Mouse (Mus musculus): ENCODE data around the gene Gm20547. TPM values are rescaled to one million over a fixed set of nuclear protein-coding genes. Genes with fewer than 3 reads are reported as not detected.
A peak's percentile ranks its signal among the peaks of the same experiment; 100 is the strongest.

Gene Gm20547
- polyA plus RNA-seq, 1 experiment = not detected

DNA sequence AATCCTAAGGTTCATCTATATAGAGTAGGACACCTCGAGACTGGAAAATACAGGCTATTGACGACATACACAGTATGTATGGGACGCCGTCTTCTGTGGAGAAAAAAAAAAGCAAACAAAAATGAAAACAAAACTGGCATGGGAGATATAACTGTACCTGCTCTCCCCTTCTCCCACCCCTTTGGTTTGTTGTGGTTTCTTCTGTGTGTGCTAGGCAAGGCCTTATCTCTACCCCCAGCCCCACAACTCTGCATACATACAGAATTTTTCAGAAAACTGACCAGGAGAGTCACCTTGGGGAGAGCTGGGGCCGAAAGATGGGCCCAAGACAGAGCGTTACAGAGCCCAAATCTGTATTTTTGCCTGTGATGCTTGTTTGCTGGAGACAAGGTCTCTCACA, 2.9 kb upstream of the Gm20547 start:
- H3K4me1 ChIP-seq (ENCODE audit: control insufficient read depth, insufficient read depth, low read length) = peaks cover 13% of the 10 kb centered on the region
- TF ChIP-seq CTCF (IDR thresholded peaks at IDR 0.05; ENCODE audit: control insufficient read depth, insufficient read depth, insufficient replicate concordance, low read depth, low read length) (no peak), POLR2A (IDR thresholded peaks at IDR 0.05; ENCODE audit: control insufficient read depth, low read depth, low read length) (no peak)
- no peaks in the 10 kb centered on the region for H3K36me3 ChIP-seq (ENCODE audit: control insufficient read depth, insufficient read depth, low read length)
- no peak overlapping the region for H3K4me3 ChIP-seq (ENCODE audit: control insufficient read depth, low read depth, low read length)
- H3K27me3 ChIP-seq (ENCODE audit: control insufficient read depth, insufficient read depth, low read length) = no peaks in the 10 kb centered on the region
- H3K27ac ChIP-seq (ENCODE audit: control insufficient read depth, insufficient read depth, low read depth, low read length) = no peak overlapping the region

DNA sequence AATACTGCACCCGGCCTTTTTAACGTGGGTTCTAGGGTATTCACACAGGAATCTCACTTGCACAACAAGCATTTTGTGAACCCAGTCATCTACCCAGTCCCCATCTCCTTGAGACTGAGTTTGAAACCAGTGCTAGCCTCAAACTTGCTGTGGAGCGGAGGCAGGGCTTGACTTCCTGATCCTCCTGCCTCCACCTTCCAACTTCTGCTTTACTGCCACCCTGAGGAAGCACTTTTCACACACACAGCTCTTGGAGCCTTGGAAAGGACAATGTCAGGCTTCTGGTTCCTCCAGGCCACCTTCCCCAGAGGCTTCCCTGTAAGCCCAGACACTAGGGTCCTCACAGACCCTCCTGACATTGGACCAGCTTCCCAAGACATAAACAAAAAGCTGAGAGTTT, 1.5 kb upstream of the Gm20547 start:
- H3K27ac ChIP-seq (ENCODE audit: control insufficient read depth, insufficient read depth, low read depth, low read length) = no peak overlapping the region
- peak; percentile 19; the same call in 1 of the 2 replicates for TF ChIP-seq CTCF (IDR thresholded peaks at IDR 0.05; ENCODE audit: control insufficient read depth, insufficient read depth, insufficient replicate concordance, low read depth, low read length)
- no peak for TF ChIP-seq POLR2A (IDR thresholded peaks at IDR 0.05; ENCODE audit: control insufficient read depth, low read depth, low read length)
- H3K36me3 ChIP-seq (ENCODE audit: control insufficient read depth, insufficient read depth, low read length) = no peaks in the 10 kb centered on the region
- no peaks in the 10 kb centered on the region for H3K27me3 ChIP-seq (ENCODE audit: control insufficient read depth, insufficient read depth, low read length)
- H3K4me1 ChIP-seq (ENCODE audit: control insufficient read depth, insufficient read depth, low read length) = peaks cover 14% of the 10 kb centered on the region
- no peak overlapping the region for H3K4me3 ChIP-seq (ENCODE audit: control insufficient read depth, low read depth, low read length)

DNA sequence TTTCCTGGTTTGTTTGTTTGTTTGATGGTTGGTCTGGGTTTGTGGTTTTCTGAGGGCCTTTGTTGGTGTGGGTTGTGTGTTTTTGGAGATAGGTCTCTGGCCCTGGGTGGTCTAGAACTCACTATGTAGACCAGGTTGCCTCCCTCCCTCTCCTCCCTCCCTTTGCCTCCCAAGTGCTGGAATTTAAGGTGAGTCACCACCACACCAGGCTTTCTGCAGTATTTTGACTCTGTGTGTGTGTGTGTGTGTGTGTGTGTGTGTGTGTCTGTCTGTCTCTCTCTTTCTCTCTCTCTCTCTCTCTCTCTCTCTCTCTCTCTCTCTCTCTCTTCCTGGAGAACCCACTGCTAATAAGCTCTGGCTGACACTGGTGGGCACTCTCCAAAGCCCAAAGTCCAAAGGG, 676 bp downstream of the Gm20547 start:
- Histone ChIP-seq H3K27me3 (ENCODE audit: control insufficient read depth, insufficient read depth, low read length) (no peaks in the 10 kb centered on the region), H3K4me3 (ENCODE audit: control insufficient read depth, low read depth, low read length) (no peak overlapping the region), H3K4me1 (ENCODE audit: control insufficient read depth, insufficient read depth, low read length) (peaks cover 14% of the 10 kb centered on the region), H3K36me3 (ENCODE audit: control insufficient read depth, insufficient read depth, low read length) (no peaks in the 10 kb centered on the region), H3K27ac (ENCODE audit: control insufficient read depth, insufficient read depth, low read depth, low read length) (no peak overlapping the region)
- TF ChIP-seq CTCF (IDR thresholded peaks at IDR 0.05; ENCODE audit: control insufficient read depth, insufficient read depth, insufficient replicate concordance, low read depth, low read length) = no peak
- TF ChIP-seq POLR2A (IDR thresholded peaks at IDR 0.05; ENCODE audit: control insufficient read depth, low read depth, low read length) = no peak

DNA sequence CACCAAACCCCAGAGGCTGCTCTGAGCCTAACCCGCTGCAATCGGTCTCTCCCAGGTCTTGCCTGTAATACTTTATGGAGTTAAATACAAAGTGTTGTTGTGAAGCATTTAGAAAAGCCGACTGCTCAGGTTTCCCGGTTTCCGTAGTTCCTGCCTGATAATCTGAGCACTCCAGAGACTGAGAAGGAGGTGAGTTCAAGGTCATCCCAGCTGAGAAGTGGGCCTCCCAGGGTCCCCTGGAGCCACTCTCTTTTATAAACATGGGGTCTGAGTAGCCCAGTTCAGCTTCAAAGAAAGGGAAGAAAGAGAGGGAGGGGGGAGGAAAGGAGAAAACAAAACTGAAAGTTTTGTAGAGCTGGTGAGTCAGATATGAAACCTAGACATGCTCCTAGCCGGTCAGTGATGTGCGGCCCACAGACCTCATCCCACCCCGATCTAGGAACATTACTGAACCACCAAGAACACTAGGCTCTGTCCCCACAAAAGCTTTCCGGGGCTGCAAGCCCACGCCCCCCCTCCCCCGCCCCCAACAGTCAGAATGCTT, 2.4 kb downstream of the Gm20547 start, which contains the start of gene Zbtb12:
TSS of gene Zbtb12 (plus strand) at position 148 of the 544 bp plus-strand sequence.
- H3K4me3 ChIP-seq (ENCODE audit: control insufficient read depth, low read depth, low read length) = peak within 1 kb of the TSS; percentile 72
- H3K27ac ChIP-seq (ENCODE audit: control insufficient read depth, insufficient read depth, low read depth, low read length) = 0 out of 2 replicates have a peak within 1 kb of the TSS, but pooled peaks have one; percentile 57
- no peaks in the 10 kb centered on the region for H3K36me3 ChIP-seq (ENCODE audit: control insufficient read depth, insufficient read depth, low read length)
- H3K4me1 ChIP-seq (ENCODE audit: control insufficient read depth, insufficient read depth, low read length) = peaks cover 14% of the 10 kb centered on the region
- TF ChIP-seq POLR2A (IDR thresholded peaks at IDR 0.05; ENCODE audit: control insufficient read depth, low read depth, low read length) (no peak), CTCF (IDR thresholded peaks at IDR 0.05; ENCODE audit: control insufficient read depth, insufficient read depth, insufficient replicate concordance, low read depth, low read length) (no peak)
- H3K27me3 ChIP-seq (ENCODE audit: control insufficient read depth, insufficient read depth, low read length) = no peaks in the 10 kb centered on the region

DNA sequence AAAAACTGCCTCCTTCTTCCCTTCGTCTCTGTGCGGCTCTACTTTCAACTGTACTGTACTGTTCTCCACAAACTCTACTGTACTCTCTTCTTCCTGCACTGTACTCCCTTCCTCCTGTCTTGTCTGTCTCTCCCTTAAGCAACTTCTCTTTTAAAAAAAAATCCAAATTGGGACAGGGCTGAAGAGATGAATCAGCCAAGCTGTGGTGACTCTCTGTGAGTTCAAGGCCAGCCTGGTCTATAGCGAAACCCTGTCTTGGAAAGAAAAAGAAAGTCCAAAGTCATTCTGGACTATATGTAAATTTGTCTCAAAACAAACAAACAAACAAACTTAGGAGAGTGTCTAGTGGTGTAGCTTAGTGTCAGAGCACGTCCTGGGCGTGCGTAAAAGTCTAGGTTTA, 7.5 kb downstream of the Gm20547 start:
- TF ChIP-seq CTCF (IDR thresholded peaks at IDR 0.05; ENCODE audit: control insufficient read depth, insufficient read depth, insufficient replicate concordance, low read depth, low read length) = no peak
- Histone ChIP-seq H3K36me3 (ENCODE audit: control insufficient read depth, insufficient read depth, low read length) (no peaks in the 10 kb centered on the region), H3K27me3 (ENCODE audit: control insufficient read depth, insufficient read depth, low read length) (no peaks in the 10 kb centered on the region), H3K27ac (ENCODE audit: control insufficient read depth, insufficient read depth, low read depth, low read length) (no peak overlapping the region), H3K4me3 (ENCODE audit: control insufficient read depth, low read depth, low read length) (no peak overlapping the region), H3K4me1 (ENCODE audit: control insufficient read depth, insufficient read depth, low read length) (peaks cover 2% of the 10 kb centered on the region)

DNA sequence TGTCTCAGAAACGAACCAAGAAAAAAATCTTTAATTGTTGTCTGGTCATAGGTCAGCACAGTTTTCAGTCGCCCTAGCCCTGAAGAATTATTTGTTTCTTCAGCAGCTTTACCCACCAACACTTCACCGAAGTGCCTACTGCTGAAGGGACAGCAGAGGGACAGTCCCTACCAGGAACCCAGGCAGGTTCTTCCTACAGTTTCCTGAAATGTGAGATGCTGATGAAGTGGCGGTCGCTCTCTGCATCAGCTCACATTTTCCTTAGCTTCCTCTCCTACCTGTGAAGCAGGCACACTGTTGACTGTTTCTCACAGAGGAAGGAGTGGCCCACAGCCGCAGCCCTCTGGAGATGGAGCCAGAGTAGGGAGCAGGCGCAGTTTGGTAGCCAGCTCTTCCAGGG, 15.9 kb downstream of the Gm20547 start:
- Histone ChIP-seq H3K27ac (ENCODE audit: control insufficient read depth, insufficient read depth, low read depth, low read length) (no peak overlapping the region), H3K4me1 (ENCODE audit: control insufficient read depth, insufficient read depth, low read length) (no peaks in the 10 kb centered on the region)
- TF ChIP-seq CTCF (IDR thresholded peaks at IDR 0.05; ENCODE audit: control insufficient read depth, insufficient read depth, insufficient replicate concordance, low read depth, low read length) = no peak
- TF ChIP-seq POLR2A (IDR thresholded peaks at IDR 0.05; ENCODE audit: control insufficient read depth, low read depth, low read length) = no peak

DNA sequence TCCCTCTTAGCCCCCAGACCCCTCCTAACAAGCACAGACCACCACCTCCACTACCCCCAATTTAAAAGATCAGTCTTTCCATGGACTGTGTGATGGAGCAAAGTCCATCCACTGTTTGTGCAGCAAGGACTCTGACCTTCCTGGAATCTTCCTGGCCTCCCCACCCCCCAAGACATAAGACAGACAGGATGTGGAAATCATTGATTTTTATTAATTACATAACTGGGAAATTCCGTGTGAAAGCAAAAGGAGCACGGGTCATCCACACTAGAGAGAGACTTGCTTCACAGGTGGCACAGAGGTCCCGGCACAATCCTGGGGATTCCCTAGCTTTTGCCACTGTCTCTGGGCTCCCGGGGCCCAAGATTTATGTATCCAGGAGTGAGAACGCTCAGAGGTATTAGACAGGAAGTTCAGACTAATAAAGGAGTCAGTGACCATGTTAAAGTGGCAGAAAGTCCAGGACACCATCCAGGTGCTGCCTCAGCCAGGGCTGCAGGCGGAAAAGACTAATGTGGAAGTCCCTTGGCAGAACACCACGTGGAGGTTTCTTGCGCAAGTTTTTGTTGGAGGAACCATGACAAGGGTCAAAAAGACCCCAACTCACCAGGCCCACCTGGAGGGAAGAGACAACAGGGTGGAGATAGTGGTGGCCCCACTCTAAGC, 19.3 kb downstream of the Gm20547 start, which contains the start of gene Cfb:
TSS of gene Cfb (minus strand) at position 103 of the 666 bp plus-strand sequence.
- Histone ChIP-seq H3K27ac (ENCODE audit: control insufficient read depth, insufficient read depth, low read depth, low read length) (no peak within 1 kb of the TSS), H3K4me3 (ENCODE audit: control insufficient read depth, low read depth, low read length) (no peak within 1 kb of the TSS), H3K4me1 (ENCODE audit: control insufficient read depth, insufficient read depth, low read length) (no peaks in the 10 kb centered on the region), H3K27me3 (ENCODE audit: control insufficient read depth, insufficient read depth, low read length) (no peaks in the 10 kb centered on the region), H3K36me3 (ENCODE audit: control insufficient read depth, insufficient read depth, low read length) (no peaks in the 10 kb centered on the region)
- TF ChIP-seq CTCF (IDR thresholded peaks at IDR 0.05; ENCODE audit: control insufficient read depth, insufficient read depth, insufficient replicate concordance, low read depth, low read length) (no peak), POLR2A (IDR thresholded peaks at IDR 0.05; ENCODE audit: control insufficient read depth, low read depth, low read length) (no peak)

More for the DNA sequence above, 15.9 kb downstream of the Gm20547 start:
- Histone ChIP-seq H3K27me3 (ENCODE audit: control insufficient read depth, insufficient read depth, low read length) (no peaks in the 10 kb centered on the region), H3K4me3 (ENCODE audit: control insufficient read depth, low read depth, low read length) (no peak overlapping the region), H3K36me3 (ENCODE audit: control insufficient read depth, insufficient read depth, low read length) (no peaks in the 10 kb centered on the region)

Data from testis, adult 2 months (tissue).